8 mouse cellular contexts compared by ENCODE assay signal in genomic region chr2:164786388-164786885, GRCm38 (mm10). TPM values are rescaled to one million over a fixed set of nuclear protein-coding genes. Genes with fewer than 3 reads are reported as not detected.
DNase-seq lines count a peak whose midpoint lies in the region; ATAC-seq and TF ChIP-seq lines count a peak whose summit lies in the region.

No protein-coding gene starts in this region.

- ATAC-seq in hindbrain, embryonic 13.5 days (ENCODE audit: low FRiP score): no peak; the same call in 1 of the 2 replicates

- no peaks in the 10 kb centered on the region for H3K9me3 ChIP-seq in hindbrain, embryonic 13.5 days

- no peak for TF ChIP-seq CTCF in kidney, adult 2 months (conservative IDR thresholded peaks at IDR 0.05; ENCODE audit: insufficient read depth, insufficient read length, low read depth, low read length)

- H3K9ac ChIP-seq in hindbrain, embryonic 13.5 days: peak overlapping the region; percentile 82

- no peak for TF ChIP-seq POLR2A in kidney, adult 2 months (IDR thresholded peaks at IDR 0.05; ENCODE audit: low read depth, low read length)

- H3K36me3 ChIP-seq in kidney, adult 2 months (ENCODE audit: control insufficient read depth, insufficient read depth, low read length): no peaks in the 10 kb centered on the region
- H3K36me3 ChIP-seq in hindbrain, embryonic 13.5 days: peaks cover 13% of the 10 kb centered on the region

- H3K4me3 ChIP-seq in kidney, adult 2 months (ENCODE audit: insufficient read depth, low read depth, low read length): peak overlapping the region; percentile 64
- peak overlapping the region; percentile 72 for H3K4me3 ChIP-seq in brown adipose tissue, adult 24 weeks (ENCODE audit: insufficient read depth, low read depth, low read length)
- peak overlapping the region; percentile 66 for H3K4me3 ChIP-seq in hindbrain, embryonic 13.5 days

- H3K27me3 ChIP-seq in kidney, adult 2 months (replicated peaks; ENCODE audit: control insufficient read depth, insufficient read depth, low read length): no peaks in the 10 kb centered on the region
- 0 out of 2 replicates have a peak, but pooled peaks cover 6% of the 10 kb centered on the region for H3K27me3 ChIP-seq in hindbrain, embryonic 13.5 days

- H3K4me2 ChIP-seq in hindbrain, embryonic 13.5 days: peak overlapping the region; percentile 91

- WGBS in kidney, adult 2 months: 13% methylated on average over 15 of the region's 15 CpGs
- 10% methylated on average over 15 of the region's 15 CpGs for WGBS in hindbrain, embryonic 13.5 days

- H3K27ac ChIP-seq in kidney, adult 2 months (ENCODE audit: insufficient read depth, low read depth, low read length): peak overlapping the region; percentile 73
- peak overlapping the region; percentile 52 for H3K27ac ChIP-seq in brown adipose tissue, adult 24 weeks (replicated peaks; ENCODE audit: low read depth, low read length)
- H3K27ac ChIP-seq in hindbrain, embryonic 13.5 days: peak overlapping the region; percentile 69; the same call in 1 of the 2 replicates

- H3K4me1 ChIP-seq in kidney, adult 2 months (ENCODE audit: control insufficient read depth, insufficient read depth, low read length): peaks cover 7% of the 10 kb centered on the region; the same call in 1 of the 2 replicates
- peaks cover 15% of the 10 kb centered on the region for H3K4me1 ChIP-seq in brown adipose tissue, adult 24 weeks (ENCODE audit: control insufficient read depth, insufficient read depth, insufficient read length, low read length)
- H3K4me1 ChIP-seq in hindbrain, embryonic 13.5 days (replicated peaks): peaks cover 33% of the 10 kb centered on the region

- DNase-seq in kidney, adult 2 months: no peak
- DNase-seq in kidney, postnatal 25 days: no peak
- DNase-seq in lung, postnatal 25 days (ENCODE audit: low spot score): peak; percentile 32
- no peak for DNase-seq in urinary bladder, postnatal 14 days (ENCODE audit: low spot score)
- no peak for DNase-seq in adrenal gland, postnatal 25 days
- no peak for DNase-seq in right cerebral cortex, postnatal 14 days

RNA-seq across cellular contexts. Expression of gene Snx21, which starts 0.8 kb away (rescaled TPM):
- polyA plus RNA-seq in kidney, adult 2 months (2012; rRNA removed): 23.2 and 32.9 TPM in 2 replicates
- polyA plus RNA-seq in brown adipose tissue, adult 24 weeks (2012; ENCODE audit: insufficient read depth, insufficient read length, missing spikeins): 28.2 and 36.8 TPM in 2 replicates
- 21.0 and 22.4 TPM in 2 replicates for polyA plus RNA-seq in hindbrain, embryonic 13.5 days (2015; fragmentation: Nextera tagmentation; extraction: Ambion mirVana)
- total RNA-seq in adrenal gland, postnatal 25 days (2021): 36.6 and 50.0 TPM in 2 replicates

RNA-seq across cellular contexts. Expression of gene Tnnc2, which starts 6.7 kb away (rescaled TPM):
- 124 TPM in 1 of 2 replicates, not detected in the other for polyA plus RNA-seq in kidney, adult 2 months (2012; rRNA removed)
- polyA plus RNA-seq in brown adipose tissue, adult 24 weeks (2012; ENCODE audit: insufficient read depth, insufficient read length, missing spikeins): 204 and 410 TPM in 2 replicates
- polyA plus RNA-seq in hindbrain, embryonic 13.5 days (2015; fragmentation: Nextera tagmentation; extraction: Ambion mirVana): 1.3 and 3.9 TPM in 2 replicates
- total RNA-seq in adrenal gland, postnatal 25 days (2021): not detected in 2 replicates

RNA-seq across cellular contexts. Expression of gene Ube2c, which starts 16.7 kb away (rescaled TPM):
- 6.6 and 7.1 TPM in 2 replicates for polyA plus RNA-seq in kidney, adult 2 months (2012; rRNA removed)
- polyA plus RNA-seq in brown adipose tissue, adult 24 weeks (2012; ENCODE audit: insufficient read depth, insufficient read length, missing spikeins): 1.4 and 3.8 TPM in 2 replicates
- 97.2 and 108 TPM in 2 replicates for polyA plus RNA-seq in hindbrain, embryonic 13.5 days (2015; fragmentation: Nextera tagmentation; extraction: Ambion mirVana)
- 9.9 and 14.1 TPM in 2 replicates for total RNA-seq in adrenal gland, postnatal 25 days (2021)

RNA-seq across cellular contexts. Expression of gene Acot8, which starts 18.2 kb away (rescaled TPM):
- 68.4 and 75.7 TPM in 2 replicates for polyA plus RNA-seq in kidney, adult 2 months (2012; rRNA removed)
- polyA plus RNA-seq in brown adipose tissue, adult 24 weeks (2012; ENCODE audit: insufficient read depth, insufficient read length, missing spikeins): 15.5 and 16.3 TPM in 2 replicates
- polyA plus RNA-seq in hindbrain, embryonic 13.5 days (2015; fragmentation: Nextera tagmentation; extraction: Ambion mirVana): 19.4 and 19.8 TPM in 2 replicates
- total RNA-seq in adrenal gland, postnatal 25 days (2021): 28.9 and 36.0 TPM in 2 replicates

RNA-seq across cellular contexts. Expression of gene Zswim3, which starts 18.5 kb away (rescaled TPM):
- polyA plus RNA-seq in kidney, adult 2 months (2012; rRNA removed): 2.2 and 2.7 TPM in 2 replicates
- polyA plus RNA-seq in brown adipose tissue, adult 24 weeks (2012; ENCODE audit: insufficient read depth, insufficient read length, missing spikeins): 1.5 and 3.6 TPM in 2 replicates
- polyA plus RNA-seq in hindbrain, embryonic 13.5 days (2015; fragmentation: Nextera tagmentation; extraction: Ambion mirVana): 13.7 and 14.6 TPM in 2 replicates
- 4.3 and 5.5 TPM in 2 replicates for total RNA-seq in adrenal gland, postnatal 25 days (2021)

Comparison
In these comparisons a context has a peak if more than half of its experiments do, and no peak if none do; other contexts are left out.
1. RNA of gene Ube2c, which starts 16.7 kb away (polyA plus RNA-seq): 97.2 to 108 TPM in hindbrain, embryonic 13.5 days; 6.6 to 7.1 TPM in kidney, adult 2 months and 1.4 to 3.8 TPM in brown adipose tissue, adult 24 weeks; every median in the first group is over 10 times any median in the second.
2. Peak in every context shown above with its lines, with median percentiles within 50 percentile points of each other: H3K27ac ChIP-seq and H3K4me3 ChIP-seq.